Mouse (Mus musculus) urinary bladder, adult 2 months (tissue): ENCODE results near the gene Kat6b. TPM values are rescaled to one million over a fixed set of nuclear protein-coding genes. Genes with fewer than 3 reads are reported as not detected.

ENCODE experiments used
- DNase-seq: peaks from one replicate; pipeline ENCODE4 v3.0.0; 2022; ENCODE audit warnings: low spot score
- polyA plus RNA-seq: library from polyadenylated mRNA; depleted of rRNA; stranded (reverse); fragments of >200 nt; gene quantifications from 2 replicates; pipeline ENCODE4 v1.2.3, GENCODE M21; 2012; rRNA removed

Kat6b gene
- polyA plus RNA-seq, 1 experiment: 10.2 TPM

- no peak for DNase-seq
Observed at GRCm38 (mm10) chr14:21706759-21707571, 225.7 kb downstream of the Kat6b start.

GRCm38 (mm10) chr14:21709545-21709944 lies 228.3 kb downstream of the Kat6b start:
- no peak for DNase-seq

- DNase-seq: no peak
Observed at GRCm38 (mm10) chr14:21711231-21711630, 230.0 kb downstream of the Kat6b start.

GRCm38 (mm10) chr14:21714486-21714885 lies 233.3 kb downstream of the Kat6b start, which contains the start of gene Dupd1:
TSS of gene Dupd1 (minus strand) at chr14:21714576.
- no peak for DNase-seq

DNA sequence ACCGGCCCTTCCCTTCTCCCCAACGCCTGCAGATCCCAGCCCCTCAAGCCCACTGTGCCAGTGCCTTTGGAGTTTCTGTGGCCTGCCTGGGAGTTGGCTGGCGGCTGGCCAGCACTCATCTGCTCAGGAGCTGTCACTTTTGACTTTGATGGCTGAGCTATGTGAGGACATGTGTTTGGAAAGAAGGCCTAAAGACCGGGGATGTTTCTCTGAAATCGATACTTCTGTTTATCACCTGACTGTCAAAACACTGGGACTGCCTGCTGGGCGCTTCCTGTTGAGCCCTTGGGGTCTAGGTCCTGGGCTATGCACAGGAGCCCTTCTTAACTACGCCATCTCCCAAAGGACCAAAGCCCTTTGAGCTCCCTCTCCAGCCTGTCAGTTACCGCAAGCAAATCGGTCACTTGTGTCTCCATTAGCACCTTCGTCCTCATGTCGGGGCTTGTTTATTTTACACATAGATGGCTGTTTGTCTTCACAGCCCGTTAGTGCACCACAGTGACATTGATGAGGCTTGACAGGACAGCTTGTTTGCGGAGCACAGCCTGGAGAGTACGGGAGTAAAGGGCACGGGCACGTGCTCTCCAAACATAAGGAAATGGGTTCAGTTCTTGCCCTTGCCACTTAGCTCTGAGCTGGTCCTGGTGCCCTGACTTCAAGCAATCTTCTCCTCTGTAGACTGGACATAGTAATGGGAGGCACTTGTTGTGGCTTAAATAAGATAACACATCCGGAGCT lies 238.6 kb downstream of the Kat6b start:
- no peak for DNase-seq

DNA sequence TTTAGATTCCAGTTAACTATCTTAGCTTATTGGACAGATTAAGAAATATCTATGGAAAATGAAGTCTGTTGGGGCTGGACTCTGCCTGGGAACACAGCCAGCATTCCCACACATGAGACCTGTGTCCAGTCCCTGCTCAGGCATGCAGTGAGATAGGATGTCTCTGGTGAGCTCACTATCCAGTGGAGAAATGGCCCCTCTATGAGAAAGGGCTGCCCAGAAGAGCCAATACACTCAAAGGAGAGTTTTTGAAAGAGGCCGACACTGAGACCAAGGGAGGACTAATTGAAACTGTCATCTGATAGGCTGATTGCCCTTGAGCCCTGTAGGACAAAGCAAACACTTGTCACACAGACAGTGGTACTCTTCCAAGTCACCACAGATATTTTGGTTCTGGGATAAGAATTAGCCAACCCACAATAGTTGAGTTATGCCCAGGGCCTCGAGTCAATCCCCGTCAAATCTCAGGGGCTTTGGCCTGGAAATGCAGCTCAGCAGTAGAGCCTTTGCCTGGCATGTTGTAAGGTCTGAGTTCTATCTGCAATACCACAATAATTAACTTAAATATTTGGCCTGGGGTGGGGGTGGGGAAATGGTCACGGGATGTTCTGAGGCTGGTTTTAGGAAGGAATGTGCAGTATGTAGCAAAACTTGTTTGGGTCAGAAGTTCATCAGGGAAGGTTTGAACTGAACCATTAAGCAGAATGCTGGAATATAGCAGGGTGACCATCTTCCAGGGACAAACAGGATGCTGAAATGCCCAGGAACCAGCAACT lies 239.4 kb downstream of the Kat6b start:
- DNase-seq: no peak

Other genes starting within 250 kb of the Kat6b start
- gene Dupd1, start 233.1 kb downstream of the Kat6b start, polyA plus RNA-seq: not detected in 2 replicates